Mouse (Mus musculus) myocyte (in vitro differentiated cells): Measurements from ENCODE around the gene Grk1. TPM values are rescaled to one million over a fixed set of nuclear protein-coding genes. Genes with fewer than 3 reads are reported as not detected.

Source experiments
- H3K27me3 ChIP-seq: one replicate; pipeline ENCODE4 v1.6.1; 2011; ENCODE audit not compliant: control insufficient read depth, insufficient read depth, insufficient read length
- H3K36me3 ChIP-seq: one replicate; pipeline ENCODE4 v1.6.1; 2011; ENCODE audit not compliant: control insufficient read depth, insufficient read depth
- H3K4me2 ChIP-seq: one replicate; pipeline ENCODE4 v1.6.1; 2011; ENCODE audit warnings: low read depth, control low read depth
- H3K4me3 ChIP-seq: one replicate; pipeline ENCODE4 v1.5.1; 2011; ENCODE audit warnings: mild to moderate bottlenecking, control low read depth, moderate library complexity
- H3K79me2 ChIP-seq: one replicate; pipeline ENCODE4 v1.6.1; 2011; ENCODE audit not compliant: control insufficient read depth, insufficient read depth
- H3ac ChIP-seq: one replicate; pipeline ENCODE4 v1.6.1; 2011; ENCODE audit not compliant: control insufficient read depth, insufficient read length
- CEBPB ChIP-seq: IDR thresholded peaks from 2 replicates; pipeline ENCODE4 v1.6.1; 2011; ENCODE audit warnings: mild to moderate bottlenecking, moderate library complexity; ENCODE audit not compliant: poor library complexity, insufficient read depth, severe bottlenecking
- E2F4 ChIP-seq: IDR thresholded peaks from one replicate; pipeline ENCODE4 v1.6.1; 2011; ENCODE audit warnings: mild to moderate bottlenecking, control low read depth, moderate library complexity; ENCODE audit not compliant: insufficient read depth
- MAX ChIP-seq: IDR thresholded peaks from one replicate; pipeline ENCODE4 v1.6.1; 2011; ENCODE audit warnings: low read depth, mild to moderate bottlenecking, control low read depth
- MYOD1 ChIP-seq, 3 experiments: IDR thresholded peaks; one replicate each; pipeline ENCODE4 v1.6.1; 2011; ENCODE audit warnings: control low read depth in 2 of 3, low read depth in 2 of 3, mild to moderate bottlenecking in 2 of 3, moderate library complexity in 1 of 3; ENCODE audit not compliant: insufficient read length in 2 of 3, control insufficient read depth in 1 of 3
- MYOG ChIP-seq, 3 experiments: IDR thresholded peaks; one replicate each; pipeline ENCODE4 v1.6.1; 2011; ENCODE audit warnings: control low read depth in 2 of 3, low read depth in 2 of 3, mild to moderate bottlenecking in 2 of 3; ENCODE audit not compliant: insufficient read length in 2 of 3, control insufficient read depth in 1 of 3, insufficient read depth in 1 of 3
- POLR2A ChIP-seq: IDR thresholded peaks from one replicate; pipeline ENCODE4 v1.6.1; 2011; ENCODE audit warnings: low read depth, mild to moderate bottlenecking, control low read depth, moderate library complexity; ENCODE audit not compliant: insufficient read length
- POLR2AphosphoS2 ChIP-seq: IDR thresholded peaks from one replicate; pipeline ENCODE4 v1.6.1; 2011; ENCODE audit warnings: low read depth, control low read depth; ENCODE audit not compliant: insufficient read length
- REST ChIP-seq: IDR thresholded peaks from one replicate; pipeline ENCODE4 v1.6.1; 2011; ENCODE audit warnings: mild to moderate bottlenecking, control low read depth, moderate library complexity; ENCODE audit not compliant: insufficient read depth, insufficient read length
- SRF ChIP-seq: IDR thresholded peaks from one replicate; pipeline ENCODE4 v1.6.1; 2011; ENCODE audit warnings: low read depth; ENCODE audit not compliant: control insufficient read depth, insufficient read length
- TCF12 ChIP-seq: IDR thresholded peaks from one replicate; pipeline ENCODE4 v1.6.1; 2011; ENCODE audit warnings: mild to moderate bottlenecking, control low read depth; ENCODE audit not compliant: poor library complexity, insufficient read depth, severe bottlenecking
- TCF3 ChIP-seq: IDR thresholded peaks from one replicate; pipeline ENCODE4 v1.6.1; 2011; ENCODE audit warnings: low read depth, control low read depth; ENCODE audit not compliant: insufficient read length
- USF1 ChIP-seq: IDR thresholded peaks from one replicate; pipeline ENCODE4 v1.6.1; 2011; ENCODE audit warnings: low read depth, mild to moderate bottlenecking, control low read depth, moderate library complexity
- polyA plus RNA-seq: library from polyadenylated mRNA; unstranded; fragments of >200 nt; fragmentation: generic; extraction: Trizol; gene quantifications from one replicate; pipeline ENCODE4 v1.2.1, GENCODE M21; 2012; ENCODE audit warnings: missing spikeins

Gene Grk1
- polyA plus RNA-seq, 1 experiment = under 0.01 TPM

DNA sequence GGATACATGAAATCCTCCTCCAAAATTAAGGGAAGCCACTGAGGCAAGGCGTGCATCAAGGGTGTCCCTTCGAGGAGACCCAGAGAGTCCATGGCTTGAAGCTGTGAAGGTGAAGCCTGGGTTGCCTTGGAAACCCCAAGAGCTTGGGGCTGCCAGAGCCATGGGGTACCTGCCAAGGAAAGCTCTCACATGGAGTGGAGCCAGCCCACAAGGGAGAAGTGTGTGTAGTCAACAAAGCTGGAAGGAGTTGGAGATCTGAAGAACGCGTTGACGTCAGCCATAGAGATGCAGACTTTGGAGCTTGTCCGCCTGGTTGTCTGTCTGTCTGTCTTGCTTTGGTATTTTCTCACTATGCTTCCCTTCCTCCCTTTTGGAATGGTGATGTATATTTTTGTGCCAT lies 16.1 kb downstream of the Grk1 start:
- Histone ChIP-seq H3K4me2 (no peak overlapping the region), H3K4me3 (no peak overlapping the region)

DNA sequence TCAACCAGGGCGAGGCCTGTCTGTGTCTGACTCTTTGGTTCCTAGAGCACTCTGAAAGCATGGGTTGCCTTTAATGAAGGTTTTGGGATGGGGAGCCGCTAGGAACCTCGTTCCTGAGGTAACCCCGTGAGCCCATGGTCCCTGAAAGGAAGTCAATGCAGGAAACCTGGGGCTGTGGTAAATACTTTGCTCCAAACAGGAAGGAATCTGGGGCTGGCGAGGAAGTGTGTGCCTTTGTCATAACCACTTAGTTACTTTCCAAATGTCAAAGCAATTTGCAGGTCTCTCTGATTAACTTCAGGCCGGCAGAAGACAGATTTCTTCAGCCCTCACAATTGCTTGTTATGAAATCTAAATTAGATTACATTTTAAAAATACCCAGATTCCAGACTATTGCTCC lies 22.5 kb downstream of the Grk1 start:
- H3K27me3 ChIP-seq = peaks cover 38% of the 10 kb centered on the region

More for the DNA sequence above, 16.1 kb downstream of the Grk1 start:
- Histone ChIP-seq H3ac (no peak overlapping the region), H3K79me2 (no peaks in the 10 kb centered on the region), H3K36me3 (no peaks in the 10 kb centered on the region), H3K27me3 (peaks cover 8% of the 10 kb centered on the region)
- TF ChIP-seq TCF12 (no peak), TCF3 (no peak), E2F4 (no peak), CEBPB (no peak), MAX (no peak), SRF (no peak), POLR2AphosphoS2 (no peak), MYOD1 (IDR thresholded peaks at IDR 0.05; ENCODE audit: control insufficient read depth in 1 of 3, insufficient read length in 2 of 3, low read depth in 2 of 3) (no peak), POLR2A (no peak), MYOG (IDR thresholded peaks at IDR 0.05; ENCODE audit: control insufficient read depth in 1 of 3, insufficient read depth in 1 of 3, insufficient read length in 2 of 3, low read depth in 2 of 3) (no peak), REST (no peak)

DNA sequence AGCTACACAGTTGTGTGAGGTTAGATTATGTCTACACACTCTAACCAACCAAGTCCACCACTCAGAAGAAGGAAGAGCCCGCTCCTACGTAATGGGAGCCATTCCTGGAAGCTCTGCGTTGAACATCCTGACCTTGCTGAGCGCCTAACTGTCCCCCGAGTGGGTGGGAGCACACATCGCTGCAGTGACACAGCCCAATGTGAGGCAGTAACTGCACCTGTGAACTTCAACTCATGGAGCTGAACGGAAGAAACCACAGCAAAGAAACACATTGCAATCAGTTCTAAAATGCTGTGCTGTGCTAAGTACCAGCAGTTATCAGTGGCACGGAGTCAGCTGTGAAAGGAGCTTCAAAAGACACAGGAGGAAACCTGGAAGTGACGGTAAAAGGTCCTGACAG lies 23.3 kb downstream of the Grk1 start:
- Histone ChIP-seq H3K36me3 (no peaks in the 10 kb centered on the region), H3K4me3 (no peak overlapping the region), H3K79me2 (no peaks in the 10 kb centered on the region), H3K4me2 (no peak overlapping the region), H3ac (no peak overlapping the region), H3K27me3 (peaks cover 45% of the 10 kb centered on the region)
- no peak for TF ChIP-seq CEBPB
- TF ChIP-seq E2F4 = no peak
- no peak for TF ChIP-seq TCF3
- TF ChIP-seq POLR2A = no peak
- no peak for TF ChIP-seq SRF
- TF ChIP-seq POLR2AphosphoS2 = no peak
- TF ChIP-seq MYOD1 (IDR thresholded peaks at IDR 0.05; ENCODE audit: control insufficient read depth in 1 of 3, insufficient read length in 2 of 3, low read depth in 2 of 3) = no peak
- no peak for TF ChIP-seq MAX
- TF ChIP-seq MYOG (IDR thresholded peaks at IDR 0.05; ENCODE audit: control insufficient read depth in 1 of 3, insufficient read depth in 1 of 3, insufficient read length in 2 of 3, low read depth in 2 of 3) = no peak
- no peak for TF ChIP-seq USF1
- TF ChIP-seq TCF12 = no peak
- TF ChIP-seq REST = no peak

More for the DNA sequence above, 22.5 kb downstream of the Grk1 start:
- no peaks in the 10 kb centered on the region for H3K79me2 ChIP-seq
- H3K4me3 ChIP-seq = no peak overlapping the region
- no peak overlapping the region for H3ac ChIP-seq
- H3K36me3 ChIP-seq = no peaks in the 10 kb centered on the region
- TF ChIP-seq SRF (no peak), POLR2A (no peak), TCF3 (no peak), E2F4 (no peak), TCF12 (no peak), REST (no peak), CEBPB (no peak), POLR2AphosphoS2 (no peak), USF1 (no peak), MYOG (IDR thresholded peaks at IDR 0.05; ENCODE audit: control insufficient read depth in 1 of 3, insufficient read depth in 1 of 3, insufficient read length in 2 of 3, low read depth in 2 of 3) (no peak)
- no peak overlapping the region for H3K4me2 ChIP-seq

DNA sequence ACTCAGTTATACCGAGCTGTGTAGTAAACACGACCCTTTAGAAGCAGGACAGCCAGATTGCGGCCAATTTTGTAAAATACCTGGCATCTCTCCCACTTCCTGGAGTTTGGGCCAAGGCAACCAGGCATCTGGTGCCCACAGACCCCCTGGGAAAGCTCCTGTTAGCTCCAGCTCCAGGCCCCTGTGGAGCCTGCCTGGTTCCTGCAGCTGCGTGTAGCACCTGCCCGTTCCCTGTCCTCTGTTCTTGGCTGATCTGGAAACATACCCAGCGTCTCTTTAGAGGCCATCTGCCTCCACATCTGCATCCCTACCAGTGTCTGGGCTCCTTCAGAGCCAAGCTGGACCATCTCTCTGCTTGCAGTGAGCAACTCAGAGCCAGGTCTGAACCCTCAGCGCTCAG lies 25.5 kb downstream of the Grk1 start:
- Histone ChIP-seq H3K4me3 (no peak overlapping the region), H3K4me2 (no peak overlapping the region), H3K36me3 (no peaks in the 10 kb centered on the region), H3K79me2 (no peaks in the 10 kb centered on the region), H3K27me3 (peaks cover 64% of the 10 kb centered on the region), H3ac (no peak overlapping the region)
- TF ChIP-seq MAX = no peak
- TF ChIP-seq SRF = no peak
- TF ChIP-seq MYOD1 (IDR thresholded peaks at IDR 0.05; ENCODE audit: control insufficient read depth in 1 of 3, insufficient read length in 2 of 3, low read depth in 2 of 3) = no peak
- no peak for TF ChIP-seq TCF3
- no peak for TF ChIP-seq USF1

DNA sequence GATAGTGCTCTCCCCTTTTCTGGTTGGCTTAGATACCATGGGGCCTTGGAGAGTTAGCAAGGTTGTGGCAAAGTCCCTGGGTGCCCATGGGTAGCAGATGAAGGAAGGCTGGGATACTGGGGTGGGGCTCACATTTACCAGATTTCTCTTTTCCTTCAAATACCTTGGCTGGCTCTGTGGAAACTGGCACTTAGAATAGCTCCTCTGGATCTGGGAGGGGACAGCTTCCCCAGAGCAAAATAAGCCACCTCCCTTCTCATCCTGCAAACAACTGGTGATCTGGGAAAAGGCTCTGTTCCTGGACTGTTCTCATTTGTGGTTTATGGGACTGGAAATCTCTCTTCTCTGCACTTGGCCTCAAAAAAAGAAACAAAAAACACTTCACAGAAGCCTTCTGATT lies 26.0 kb downstream of the Grk1 start:
- H3K4me3 ChIP-seq = no peak overlapping the region
- no peaks in the 10 kb centered on the region for H3K36me3 ChIP-seq
- H3K4me2 ChIP-seq = no peak overlapping the region
- peaks cover 68% of the 10 kb centered on the region for H3K27me3 ChIP-seq
- TF ChIP-seq SRF = no peak
- TF ChIP-seq E2F4 = no peak
- H3K79me2 ChIP-seq = no peaks in the 10 kb centered on the region
- no peak overlapping the region for H3ac ChIP-seq
